Comparison of ENCODE assay signal across 7 mouse cellular contexts in the genomic region with DNA sequence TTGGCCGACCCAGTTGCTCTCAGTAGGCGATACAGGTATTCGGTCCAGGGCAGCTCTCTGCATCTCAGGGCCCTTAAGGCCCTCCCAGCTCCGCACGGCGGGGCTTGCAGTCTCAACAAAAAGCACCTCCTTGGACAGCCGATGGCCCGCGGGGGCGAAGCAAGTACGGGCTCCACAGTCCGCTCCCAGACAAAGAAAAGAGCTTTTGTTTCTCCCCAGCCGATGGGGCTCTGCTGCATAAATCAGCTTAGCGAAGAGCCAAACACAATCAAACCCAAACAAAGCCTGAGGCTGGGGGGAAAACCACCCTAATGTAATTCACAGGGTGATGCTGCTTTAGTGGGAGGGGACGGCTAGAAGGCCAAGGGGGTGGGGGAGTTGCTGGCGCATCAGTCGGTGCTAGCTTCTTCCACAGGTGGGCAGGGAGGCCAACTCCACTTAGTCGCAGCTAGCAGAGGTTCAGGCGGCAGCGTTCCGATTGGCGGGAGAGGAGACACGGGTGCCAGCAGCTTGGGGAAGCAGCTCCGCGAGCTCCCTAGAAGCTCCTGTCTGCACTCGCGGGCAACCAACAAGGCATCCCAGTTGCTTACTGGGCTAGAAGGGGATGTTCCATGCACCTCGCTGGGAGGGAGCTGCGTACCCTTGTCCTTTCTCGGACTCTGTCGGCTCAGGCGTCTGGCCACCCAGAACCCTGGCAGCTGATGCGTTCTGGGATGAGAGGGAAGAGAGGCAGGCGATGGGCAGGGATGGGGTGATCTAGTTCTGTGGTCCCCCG. TPM values are rescaled to one million over a fixed set of nuclear protein-coding genes. Genes with fewer than 3 reads are reported as not detected.
DNase-seq lines count a peak whose midpoint lies in the region; ATAC-seq and TF ChIP-seq lines count a peak whose summit lies in the region.

No protein-coding gene starts in this region.

- TF ChIP-seq POLR2A in small intestine, adult 2 months (IDR thresholded peaks at IDR 0.05; ENCODE audit: low read depth, low read length), result no peak

- H3K9ac ChIP-seq in intestine, embryonic 15.5 days, result peak overlapping the region; percentile 64
- peak overlapping the region; percentile 95 for H3K9ac ChIP-seq in midbrain, embryonic 11.5 days (ENCODE audit: low read length)

- DNase-seq in adrenal gland, adult 2 months, result peak; percentile 69
- peak; percentile 81 for DNase-seq in embryo, embryonic 10 days (ENCODE audit: low spot score)
- DNase-seq in gastrocnemius, postnatal 36 days, result peak; percentile 15 to 43
- DNase-seq in left cerebral cortex, postnatal 14 days (ENCODE audit: low spot score in 2 of 2), result peak; percentile 60 to 61
- peak; percentile 99 for DNase-seq in midbrain, embryonic 11.5 days (ENCODE audit: low spot score, missing footprints)

- H3K27ac ChIP-seq in intestine, embryonic 15.5 days, result peak overlapping the region; percentile 82
- H3K27ac ChIP-seq in midbrain, embryonic 11.5 days (ENCODE audit: low read depth, low read length), result peak overlapping the region; percentile 100
- peak overlapping the region; percentile 38; the same call in 1 of the 2 replicates for H3K27ac ChIP-seq in small intestine, adult 2 months (ENCODE audit: insufficient read depth, low read depth, low read length)

- WGBS in intestine, embryonic 15.5 days, result under 1% methylated on average over 35 of the region's 35 CpGs
- WGBS in midbrain, embryonic 11.5 days, result under 1% methylated on average over 35 of the region's 35 CpGs
- 1% methylated on average over 35 of the region's 35 CpGs for WGBS in small intestine, adult 2 months

- peak; percentile 91 for ATAC-seq in intestine, embryonic 15.5 days
- ATAC-seq in midbrain, embryonic 11.5 days (ENCODE audit: low FRiP score), result peak; percentile 89

- no peaks in the 10 kb centered on the region for H3K4me1 ChIP-seq in intestine, embryonic 15.5 days (replicated peaks)
- peaks cover 35% of the 10 kb centered on the region for H3K4me1 ChIP-seq in midbrain, embryonic 11.5 days (ENCODE audit: control insufficient read depth, insufficient read depth, low read length)
- no peaks in the 10 kb centered on the region for H3K4me1 ChIP-seq in small intestine, adult 2 months (ENCODE audit: control insufficient read depth, insufficient read depth, insufficient read length, low read length)

- H3K27me3 ChIP-seq in intestine, embryonic 15.5 days (replicated peaks), result no peaks in the 10 kb centered on the region
- no peaks in the 10 kb centered on the region for H3K27me3 ChIP-seq in midbrain, embryonic 11.5 days (ENCODE audit: control insufficient read depth, insufficient read depth, low read length)
- no peaks in the 10 kb centered on the region for H3K27me3 ChIP-seq in small intestine, adult 2 months (ENCODE audit: control insufficient read depth, insufficient read depth, low read length)

- H3K9me3 ChIP-seq in intestine, embryonic 15.5 days, result no peaks in the 10 kb centered on the region
- H3K9me3 ChIP-seq in midbrain, embryonic 11.5 days (ENCODE audit: control insufficient read depth, low read length), result no peaks in the 10 kb centered on the region

- intact Hi-C loops in gastrocnemius, postnatal 36 days (cut with DNase I), result no loop called here
- intact Hi-C loops in left cerebral cortex, postnatal 14 days (cut with DNase I), result loop anchor here (5.0 to 10.0 kb wide), 2 partner anchors 217 to 709 kb away; a partner anchor contains a TSS

- H3K4me2 ChIP-seq in intestine, embryonic 15.5 days (replicated peaks), result peak overlapping the region; percentile 97
- H3K4me2 ChIP-seq in midbrain, embryonic 11.5 days, result peak overlapping the region; percentile 78

- H3K36me3 ChIP-seq in intestine, embryonic 15.5 days, result no peaks in the 10 kb centered on the region
- no peaks in the 10 kb centered on the region for H3K36me3 ChIP-seq in midbrain, embryonic 11.5 days (ENCODE audit: control insufficient read depth, insufficient read depth, low read length)
- no peaks in the 10 kb centered on the region for H3K36me3 ChIP-seq in small intestine, adult 2 months (ENCODE audit: control insufficient read depth, insufficient read depth, low read length)

- no peak for TF ChIP-seq CTCF in small intestine, adult 2 months (IDR thresholded peaks at IDR 0.05; ENCODE audit: extremely low read depth, insufficient read length, insufficient replicate concordance, low read depth, low read length)

- H3K4me3 ChIP-seq in intestine, embryonic 15.5 days (replicated peaks), result peak overlapping the region; percentile 61
- peak overlapping the region; percentile 69 for H3K4me3 ChIP-seq in midbrain, embryonic 11.5 days (ENCODE audit: low read depth, low read length)
- H3K4me3 ChIP-seq in small intestine, adult 2 months (ENCODE audit: low read depth, low read length), result peak overlapping the region; percentile 62

RNA-seq across cellular contexts. Expression of a gene that starts 0.5 kb away (rescaled TPM):
- 1 to 10 TPM; 2.0 to 2.6 TPM for total RNA-seq in adrenal gland, adult 2 months (2021)
- 0.50 and 0.77 TPM in 2 replicates for polyA plus RNA-seq in adrenal gland, adult 2 months (2012; rRNA removed)
- total RNA-seq in gastrocnemius, postnatal 36 days (2021), result under 1 TPM; 0.36 to 0.79 TPM
- 2.5 and 2.6 TPM in 2 replicates for polyA plus RNA-seq in intestine, embryonic 15.5 days (2015; fragmentation: Nextera tagmentation; extraction: Ambion mirVana)
- total RNA-seq in left cerebral cortex, postnatal 14 days (2021), result 10 to 100 TPM; 37.7 to 38.1 TPM
- 47.5 and 52.7 TPM in 2 replicates for polyA plus RNA-seq in midbrain, embryonic 11.5 days (2014; fragmentation: Nextera tagmentation; extraction: Ambion mirVana)
- 0.08 and 0.14 TPM in 2 replicates for polyA plus RNA-seq in small intestine, adult 2 months (2012; rRNA removed)

Comparison
In these comparisons a context has a peak if more than half of its experiments do, and no peak if none do; other contexts are left out.
1. Peak in every context shown above with its lines: DNase-seq, ATAC-seq, H3K4me3 ChIP-seq and H3K27ac ChIP-seq.
2. DNase-seq: peak in every context shown above with its lines; median percentile 99 in midbrain, embryonic 11.5 days; 81 in embryo, embryonic 10 days; 69 in adrenal gland, adult 2 months; 60 in left cerebral cortex, postnatal 14 days; 29 in gastrocnemius, postnatal 36 days.
3. H3K27ac ChIP-seq: peak in every context shown above with its lines; median percentile 100 in midbrain, embryonic 11.5 days; 82 in intestine, embryonic 15.5 days; 38 in small intestine, adult 2 months.
4. RNA of a gene that starts 0.5 kb away (polyA plus RNA-seq): 47.5 to 52.7 TPM in midbrain, embryonic 11.5 days; 2.5 to 2.6 TPM in intestine, embryonic 15.5 days, 0.50 to 0.77 TPM in adrenal gland, adult 2 months and 0.08 to 0.14 TPM in small intestine, adult 2 months; every median in the first group is over 10 times any median in the second.